Mouse (Mus musculus): ENCODE measurements around the gene Nostrin.
A peak's percentile ranks its signal among the peaks of the same experiment; 100 is the strongest.

Gene Nostrin

GRCm38 (mm10) chr2:69135661-69136576, at the start of gene Nostrin:
TSS of gene Nostrin (plus strand) at chr2:69135800.
- no peak for DNase-seq (ENCODE audit: extremely low read depth, low read depth)

GRCm38 (mm10) chr2:69086505-69087260, 48.9 kb upstream of the Nostrin start:
- no peak for DNase-seq (ENCODE audit: extremely low read depth, low read depth)

- DNase-seq (ENCODE audit: extremely low read depth, low read depth): no peak
Measured at GRCm38 (mm10) chr2:69095836-69096235, 39.8 kb upstream of the Nostrin start.

- no peak for DNase-seq (ENCODE audit: extremely low read depth, low read depth)
Measured at GRCm38 (mm10) chr2:69096821-69097220, 38.8 kb upstream of the Nostrin start.

GRCm38 (mm10) chr2:69097526-69097925, 38.1 kb upstream of the Nostrin start:
- DNase-seq (ENCODE audit: extremely low read depth, low read depth): no peak

GRCm38 (mm10) chr2:69098701-69099100, 36.9 kb upstream of the Nostrin start:
- DNase-seq (ENCODE audit: extremely low read depth, low read depth): no peak

- DNase-seq (ENCODE audit: extremely low read depth, low read depth): no peak
Measured at GRCm38 (mm10) chr2:69099147-69099546, 36.5 kb upstream of the Nostrin start.

GRCm38 (mm10) chr2:69100706-69101105, 34.9 kb upstream of the Nostrin start:
- DNase-seq (ENCODE audit: extremely low read depth, low read depth): peak; percentile 5

- no peak for DNase-seq (ENCODE audit: extremely low read depth, low read depth)
Measured at GRCm38 (mm10) chr2:69103526-69103925, 32.1 kb upstream of the Nostrin start.

- no peak for DNase-seq (ENCODE audit: extremely low read depth, low read depth)
Measured at GRCm38 (mm10) chr2:69104511-69105145, 31.0 kb upstream of the Nostrin start.

- no peak for DNase-seq (ENCODE audit: extremely low read depth, low read depth)
Measured at GRCm38 (mm10) chr2:69109246-69109645, 26.4 kb upstream of the Nostrin start.

- DNase-seq (ENCODE audit: extremely low read depth, low read depth): no peak
Measured at GRCm38 (mm10) chr2:69109710-69110109, 25.9 kb upstream of the Nostrin start.

- no peak for DNase-seq (ENCODE audit: extremely low read depth, low read depth)
Measured at GRCm38 (mm10) chr2:69112609-69113008, 23.0 kb upstream of the Nostrin start.

- DNase-seq (ENCODE audit: extremely low read depth, low read depth): no peak
Measured at GRCm38 (mm10) chr2:69113829-69114547, 21.6 kb upstream of the Nostrin start.

- DNase-seq (ENCODE audit: extremely low read depth, low read depth): no peak
Measured at GRCm38 (mm10) chr2:69115921-69116320, 19.7 kb upstream of the Nostrin start.

GRCm38 (mm10) chr2:69116767-69117166, 18.8 kb upstream of the Nostrin start:
- no peak for DNase-seq (ENCODE audit: extremely low read depth, low read depth)

GRCm38 (mm10) chr2:69118994-69119393, 16.6 kb upstream of the Nostrin start:
- no peak for DNase-seq (ENCODE audit: extremely low read depth, low read depth)

- DNase-seq (ENCODE audit: extremely low read depth, low read depth): no peak
Measured at GRCm38 (mm10) chr2:69119718-69120117, 15.9 kb upstream of the Nostrin start.

GRCm38 (mm10) chr2:69121681-69122080, 13.9 kb upstream of the Nostrin start:
- DNase-seq (ENCODE audit: extremely low read depth, low read depth): no peak

- DNase-seq (ENCODE audit: extremely low read depth, low read depth): no peak
Measured at GRCm38 (mm10) chr2:69125425-69125824, 10.2 kb upstream of the Nostrin start.

- DNase-seq (ENCODE audit: extremely low read depth, low read depth): no peak
Measured at GRCm38 (mm10) chr2:69128321-69128720, 7.3 kb upstream of the Nostrin start.

All from MEL-GATA-1-ER (cell line).